Mouse (Mus musculus) small intestine, adult 2 months (tissue): ENCODE data around the gene Lman1l.

Experiments used
- CTCF ChIP-seq: fragments of 200-500 bp; IDR thresholded peaks from 2 replicates; pipeline ENCODE4 v1.5.1; 2012; ENCODE audit warnings: low read depth, mild to moderate bottlenecking, control low read depth, inconsistent platforms, low read length, moderate library complexity, mixed read lengths; ENCODE audit not compliant: insufficient replicate concordance, insufficient read length; ENCODE audit errors: extremely low read depth
- POLR2A ChIP-seq: fragments of 200-500 bp; IDR thresholded peaks from 2 replicates; pipeline ENCODE4 v1.6.1; 2012; ENCODE audit warnings: low read depth, mild to moderate bottlenecking, control low read depth, inconsistent platforms, low read length, moderate library complexity

DNA sequence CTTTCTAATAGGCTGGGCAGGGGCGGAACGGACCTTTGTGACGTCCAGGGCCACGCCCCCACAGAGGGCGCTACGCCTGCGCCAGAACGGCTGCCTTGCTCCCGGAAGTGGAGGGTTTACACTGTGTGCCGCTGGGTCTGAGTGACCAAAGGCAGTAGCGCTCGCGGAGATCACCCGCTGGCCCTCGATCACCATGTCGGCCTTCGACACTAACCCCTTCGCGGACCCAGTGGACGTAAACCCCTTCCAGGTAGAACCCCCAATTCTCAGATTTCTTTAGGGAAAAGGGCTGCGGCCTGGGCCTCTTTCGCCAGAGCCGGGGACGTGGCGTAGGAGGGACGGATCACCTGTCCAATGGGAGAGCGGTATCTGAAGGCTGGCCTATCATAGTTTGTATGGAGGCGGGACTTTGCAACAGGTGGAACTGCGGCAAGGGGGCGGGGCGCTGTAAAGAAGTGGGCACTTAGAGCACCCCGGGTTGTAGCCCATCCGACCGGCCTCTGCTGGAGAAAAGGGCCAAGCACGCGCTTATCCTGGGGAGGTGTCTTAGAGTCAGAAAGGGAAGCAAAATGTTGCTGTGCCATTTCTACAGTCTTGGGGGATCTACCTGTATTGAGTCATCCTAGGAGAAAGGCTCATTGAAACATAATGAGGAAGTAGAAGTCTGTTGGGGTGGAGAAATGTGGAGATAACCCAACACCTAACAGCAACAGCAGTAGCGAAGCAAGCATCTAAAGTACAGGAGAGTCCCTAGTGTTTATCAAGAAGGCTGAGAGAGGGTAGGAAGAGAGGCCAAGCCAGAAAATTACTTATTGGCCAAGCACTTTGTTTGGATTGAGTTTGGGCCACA lies 59.5 kb downstream of the Lman1l start, which contains the start of gene Scamp2:
- peak; percentile 88 for TF ChIP-seq POLR2A
- TF ChIP-seq CTCF, result no peak
